Mouse (Mus musculus): ENCODE data around the gene Nell2.
"Not testable (repeated sequence)": the region's sequence is repeated elsewhere in the genome, so short reads cannot be mapped to it uniquely, and the experiment has no call there.

The Nell2 gene

GRCm38 (mm10) chr15:95527948-95528861, at the start of gene Nell2:
Gene Nell2, minus strand, starts transcription at chr15:95528559.
- in situ Hi-C loops (cut with MboI; ENCODE audit: low sequenced_read_pairs), result no loop called here

GRCm38 (mm10) chr15:95574661-95575060, 46.3 kb upstream of the Nell2 start:
- in situ Hi-C loops (cut with MboI; ENCODE audit: low sequenced_read_pairs), result loop anchor here (10.0 kb wide), 1 partner anchor 800 kb away; no protein-coding TSS in a partner anchor

GRCm38 (mm10) chr15:95569606-95570005, 41.2 kb upstream of the Nell2 start:
- in situ Hi-C loops (cut with MboI; ENCODE audit: low sequenced_read_pairs), result loop anchor here (10.0 kb wide), 1 partner anchor 795 kb away; no protein-coding TSS in a partner anchor

GRCm38 (mm10) chr15:95565160-95565559, 36.8 kb upstream of the Nell2 start:
- in situ Hi-C loops (cut with MboI; ENCODE audit: low sequenced_read_pairs), result no loop called here

GRCm38 (mm10) chr15:95561303-95561702, 32.9 kb upstream of the Nell2 start:
- in situ Hi-C loops (cut with MboI; ENCODE audit: low sequenced_read_pairs), result no loop called here

GRCm38 (mm10) chr15:95550011-95550410, 21.7 kb upstream of the Nell2 start:
- in situ Hi-C loops (cut with MboI; ENCODE audit: low sequenced_read_pairs), result no loop called here

GRCm38 (mm10) chr15:95542632-95543031, 14.3 kb upstream of the Nell2 start:
- in situ Hi-C loops (cut with MboI; ENCODE audit: low sequenced_read_pairs), result no loop called here

- in situ Hi-C loops (cut with MboI; ENCODE audit: low sequenced_read_pairs), result no loop called here
Measured at GRCm38 (mm10) chr15:95536724-95537123, 8.4 kb upstream of the Nell2 start.

- in situ Hi-C loops (cut with MboI; ENCODE audit: low sequenced_read_pairs), result no loop called here
Measured at GRCm38 (mm10) chr15:95536230-95536629, 7.9 kb upstream of the Nell2 start.

GRCm38 (mm10) chr15:95534644-95535043, 6.3 kb upstream of the Nell2 start:
- in situ Hi-C loops (cut with MboI; ENCODE audit: low sequenced_read_pairs), result no loop called here

GRCm38 (mm10) chr15:95527461-95527947, 855 bp downstream of the Nell2 start:
- in situ Hi-C loops (cut with MboI; ENCODE audit: low sequenced_read_pairs), result no loop called here

GRCm38 (mm10) chr15:95526626-95527411, 1.5 kb downstream of the Nell2 start:
- in situ Hi-C loops (cut with MboI; ENCODE audit: low sequenced_read_pairs), result no loop called here

- in situ Hi-C loops (cut with MboI; ENCODE audit: low sequenced_read_pairs), result no loop called here
Measured at GRCm38 (mm10) chr15:95525997-95526396, 2.4 kb downstream of the Nell2 start.

GRCm38 (mm10) chr15:95518204-95518603, 10.2 kb downstream of the Nell2 start:
- in situ Hi-C loops (cut with MboI; ENCODE audit: low sequenced_read_pairs), result no loop called here

GRCm38 (mm10) chr15:95513306-95513705, 15.1 kb downstream of the Nell2 start:
- in situ Hi-C loops (cut with MboI; ENCODE audit: low sequenced_read_pairs), result not testable (repeated sequence)

GRCm38 (mm10) chr15:95495666-95496065, 32.7 kb downstream of the Nell2 start:
- in situ Hi-C loops (cut with MboI; ENCODE audit: low sequenced_read_pairs), result no loop called here

GRCm38 (mm10) chr15:95495193-95495592, 33.2 kb downstream of the Nell2 start:
- in situ Hi-C loops (cut with MboI; ENCODE audit: low sequenced_read_pairs), result no loop called here

- in situ Hi-C loops (cut with MboI; ENCODE audit: low sequenced_read_pairs), result no loop called here
Measured at GRCm38 (mm10) chr15:95492201-95492600, 36.2 kb downstream of the Nell2 start.

- in situ Hi-C loops (cut with MboI; ENCODE audit: low sequenced_read_pairs), result no loop called here
Measured at GRCm38 (mm10) chr15:95489174-95489573, 39.2 kb downstream of the Nell2 start.

GRCm38 (mm10) chr15:95487961-95488360, 40.4 kb downstream of the Nell2 start:
- in situ Hi-C loops (cut with MboI; ENCODE audit: low sequenced_read_pairs), result no loop called here

GRCm38 (mm10) chr15:95482002-95482401, 46.4 kb downstream of the Nell2 start:
- in situ Hi-C loops (cut with MboI; ENCODE audit: low sequenced_read_pairs), result no loop called here
